Mouse (Mus musculus) right cerebral cortex, postnatal 10 days (tissue): ENCODE results near the gene Bag1.
"Not testable (repeated sequence)": the region's sequence is repeated elsewhere in the genome, so short reads cannot be mapped to it uniquely, and the experiment has no call there.

ENCODE experiments used
- DNase-seq, 2 experiments: peaks; one replicate each; pipeline ENCODE4 v3.0.0; 2021; ENCODE audit warnings: low spot score in 2 of 2

The Bag1 gene

GRCm38 (mm10) chr4:40934369-40934768 is 13.7 kb downstream of the Bag1 start:
- DNase-seq = not testable (repeated sequence)

DNA sequence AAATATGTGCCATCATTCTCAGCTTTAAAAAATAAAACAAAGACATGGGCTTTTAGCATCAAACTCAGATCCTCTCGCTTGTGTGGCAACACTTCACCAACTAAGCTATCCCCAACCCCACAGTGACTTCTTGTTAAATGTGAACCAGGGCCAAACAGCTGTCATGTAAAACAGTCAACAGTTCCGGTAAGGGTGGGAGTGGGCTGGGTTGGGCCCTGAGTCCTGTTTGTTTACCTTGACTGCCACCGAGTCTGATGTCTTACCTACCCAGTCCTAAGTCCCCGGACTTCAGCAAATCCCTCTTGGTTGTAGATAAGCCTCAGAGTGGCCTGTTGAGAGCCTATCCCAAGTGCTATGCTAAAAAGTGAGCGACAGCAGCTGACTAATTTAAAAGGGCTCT is 14.4 kb downstream of the Bag1 start:
- no peak for DNase-seq

- no peak for DNase-seq
These were observed 19.0 kb downstream of the Bag1 start for GRCm38 (mm10) chr4:40929046-40929445.

GRCm38 (mm10) chr4:40925568-40925967 is 22.5 kb downstream of the Bag1 start:
- DNase-seq = no peak

- no peak for DNase-seq
These were observed 24.9 kb downstream of the Bag1 start for GRCm38 (mm10) chr4:40923087-40923651.

GRCm38 (mm10) chr4:40921288-40921687 is 26.8 kb downstream of the Bag1 start:
- DNase-seq = no peak

DNA sequence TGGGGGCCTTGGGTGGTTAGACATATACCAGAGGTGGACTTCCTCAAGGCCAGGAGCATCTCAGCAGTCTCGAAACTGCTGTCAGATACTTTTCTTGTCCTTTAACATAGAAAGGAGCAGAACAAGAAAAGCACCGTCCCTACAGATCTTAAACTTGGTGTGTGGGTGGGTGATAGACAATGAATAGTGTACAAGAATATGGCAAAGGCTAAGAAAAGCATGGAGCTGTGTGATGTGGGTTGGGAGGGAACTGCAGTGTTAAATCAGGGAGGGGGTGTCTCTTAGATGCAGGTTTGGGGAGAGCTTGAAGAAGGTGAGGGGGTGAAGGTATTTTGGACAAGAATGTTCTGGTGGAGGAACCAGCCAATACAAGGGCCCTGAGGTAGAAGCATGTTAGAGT is 27.5 kb downstream of the Bag1 start:
- no peak for DNase-seq

- DNase-seq = no peak
These were observed 28.3 kb downstream of the Bag1 start, which contains the start of gene Spink4 for GRCm38 (mm10) chr4:40919785-40920184. Spink4 (plus strand) TSS chr4:40920052.

DNA sequence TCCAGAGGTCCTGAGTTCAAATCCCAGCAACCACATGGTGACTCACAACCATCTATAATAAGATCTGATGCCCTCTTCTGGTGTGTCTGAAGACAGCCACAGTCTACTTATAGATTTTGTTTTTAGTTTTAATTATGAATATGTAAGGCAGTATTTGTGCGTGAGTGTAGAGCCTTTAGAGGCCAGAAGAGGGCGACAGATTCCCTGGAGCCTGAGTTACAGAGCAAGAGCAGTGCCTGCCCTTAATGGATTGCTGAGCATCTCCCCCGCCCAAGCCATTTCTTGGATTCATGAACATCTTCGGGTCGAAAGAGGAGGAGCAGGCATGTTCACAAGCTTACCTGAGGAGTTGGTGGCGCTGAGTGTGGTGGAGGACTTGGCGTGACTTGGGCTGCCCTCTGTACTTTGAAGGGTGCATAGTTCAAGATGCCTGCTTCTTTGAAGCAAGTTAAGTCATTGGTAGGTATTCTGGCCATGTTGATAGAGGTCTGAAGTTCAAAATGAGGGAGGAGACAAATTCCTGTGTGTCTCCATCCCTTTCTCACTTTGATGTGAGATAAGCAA is 31.4 kb downstream of the Bag1 start:
- DNase-seq = no peak

DNA sequence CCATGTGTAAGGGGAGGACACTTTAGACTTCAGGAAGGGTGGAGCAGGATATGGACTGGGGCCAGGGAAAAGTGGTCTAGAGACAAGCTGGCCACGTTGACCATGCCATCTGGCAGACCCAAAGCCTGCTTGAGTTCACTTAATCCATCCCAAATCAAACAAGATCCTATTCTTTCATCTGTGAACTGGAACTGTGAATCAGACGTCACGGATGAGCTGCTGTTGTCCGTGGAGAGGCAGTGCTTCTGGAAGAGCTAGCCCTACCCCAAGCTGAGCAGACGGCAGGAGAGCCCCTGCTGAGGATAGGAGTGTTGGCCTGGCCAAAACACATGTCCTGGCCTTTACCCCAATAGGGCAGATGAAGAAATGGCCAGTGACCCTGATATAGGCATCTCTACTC is 32.1 kb downstream of the Bag1 start:
- no peak for DNase-seq

- no peak for DNase-seq
These were observed 33.7 kb downstream of the Bag1 start for GRCm38 (mm10) chr4:40914287-40914867.

- peak in 1 of 2 experiments; percentile 42 for DNase-seq
These were observed 39.7 kb downstream of the Bag1 start for GRCm38 (mm10) chr4:40908261-40908969.

- no peak for DNase-seq
These were observed 41.8 kb downstream of the Bag1 start for GRCm38 (mm10) chr4:40906298-40906697.

- DNase-seq = no peak
These were observed 47.5 kb downstream of the Bag1 start for GRCm38 (mm10) chr4:40900612-40901011.

DNA sequence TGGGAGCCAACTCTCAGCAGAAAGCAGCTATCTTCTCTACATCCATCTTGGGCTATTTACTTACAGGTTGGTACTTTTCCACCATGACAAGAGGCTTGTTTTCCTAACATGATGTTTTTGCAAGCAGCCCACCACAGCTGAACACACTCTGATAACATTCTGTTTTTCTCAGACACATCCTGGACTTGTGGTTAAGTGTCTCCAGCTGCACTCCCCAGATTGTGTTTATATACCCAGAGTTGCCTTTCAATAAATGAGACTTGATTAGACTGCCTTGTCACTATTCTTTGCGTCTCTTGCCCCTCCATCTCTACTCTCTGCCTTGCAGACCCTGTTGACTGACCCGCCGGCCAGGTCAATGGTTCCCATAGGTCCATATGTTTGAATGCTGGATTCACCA is 48.0 kb downstream of the Bag1 start:
- no peak for DNase-seq

- no peak for DNase-seq
These were observed 48.8 kb downstream of the Bag1 start for GRCm38 (mm10) chr4:40899264-40899663.

DNA sequence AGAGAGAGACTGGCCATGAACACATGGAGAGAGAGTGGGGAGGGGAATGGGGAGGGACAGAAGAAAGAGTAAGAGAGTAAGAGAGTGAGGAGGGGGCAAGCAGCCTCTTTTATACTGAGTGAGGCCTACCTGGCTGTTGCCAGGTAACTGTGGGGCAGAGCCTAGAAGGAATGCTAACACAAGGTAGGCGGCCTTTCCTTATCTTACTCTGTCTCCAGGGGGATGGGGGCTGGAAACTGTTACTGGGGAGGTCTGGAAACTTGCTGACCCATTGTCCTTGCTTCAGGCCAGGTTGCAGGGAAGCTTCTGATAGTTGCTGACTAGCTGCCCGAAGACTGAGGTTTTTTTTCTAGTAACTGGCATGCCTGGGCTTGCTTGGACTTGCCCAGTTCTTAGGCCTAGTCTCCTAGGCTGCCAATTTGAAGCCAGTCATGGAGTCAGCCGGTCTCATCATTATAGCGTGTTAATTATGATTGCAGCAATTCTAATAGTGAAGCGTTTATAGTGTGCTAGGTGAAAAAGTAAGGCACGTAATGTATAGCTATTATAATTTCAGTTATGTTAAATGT is 49.5 kb downstream of the Bag1 start:
- DNase-seq = no peak

DNA sequence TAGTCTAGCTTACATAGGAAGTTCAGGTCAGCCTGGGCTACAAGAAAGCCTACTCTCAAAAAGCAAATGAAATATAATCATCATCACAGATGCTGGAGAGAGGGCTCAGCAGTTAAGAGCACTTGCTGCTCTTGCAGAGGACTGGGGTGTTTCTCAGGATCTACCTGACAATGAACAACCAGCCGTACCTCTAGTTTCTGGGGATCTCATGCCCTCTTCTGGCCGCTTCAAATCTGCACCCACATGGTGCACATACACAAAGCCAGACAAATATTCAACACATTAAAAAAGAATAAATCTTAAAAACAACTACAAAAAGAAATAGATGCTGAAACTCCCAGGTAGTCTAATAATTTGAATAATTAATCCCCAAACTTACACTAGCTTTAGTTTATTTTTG is 52.4 kb downstream of the Bag1 start:
- DNase-seq = no peak

DNA sequence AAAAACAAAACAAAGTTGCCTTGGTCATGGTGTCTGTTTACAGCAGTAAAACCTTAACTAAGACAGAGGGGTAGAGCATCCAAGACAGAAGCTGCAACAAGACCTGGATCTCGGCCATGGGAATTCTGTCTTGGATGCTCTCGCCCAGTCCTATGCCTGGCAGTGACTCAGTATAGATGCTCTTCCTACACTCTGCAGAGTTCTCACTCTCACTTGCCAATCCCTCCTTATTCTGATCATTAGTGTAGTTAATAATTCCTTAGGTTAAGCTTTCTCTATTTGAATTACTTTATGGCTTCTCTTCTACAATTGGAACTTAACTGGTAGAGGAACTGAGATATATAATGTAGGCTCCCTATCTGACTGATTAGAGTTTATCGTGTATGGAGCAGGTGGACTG is 53.0 kb downstream of the Bag1 start:
- DNase-seq = no peak

GRCm38 (mm10) chr4:40891206-40891605 is 56.9 kb downstream of the Bag1 start:
- no peak for DNase-seq

GRCm38 (mm10) chr4:40889983-40890382 is 58.1 kb downstream of the Bag1 start:
- no peak for DNase-seq

GRCm38 (mm10) chr4:40889252-40889651 is 58.8 kb downstream of the Bag1 start:
- DNase-seq = no peak

GRCm38 (mm10) chr4:40888839-40889238 is 59.3 kb downstream of the Bag1 start:
- DNase-seq = no peak
